Mouse (Mus musculus) liver, embryonic 11.5 days (tissue): ENCODE results near the gene H1foo. TPM values are rescaled to one million over a fixed set of nuclear protein-coding genes. Genes with fewer than 3 reads are reported as not detected.
A peak's percentile ranks its signal among the peaks of the same experiment; 100 is the strongest.

Experiments used
- ATAC-seq: fragments of 200-750 bp; cut with Nextera tagmentation; replicated peaks from 2 replicates; pipeline ENCODE4 v1.8.0; 2017; ENCODE audit warnings: moderate number of reproducible peaks, mild to moderate bottlenecking, moderate TSS enrichment, moderate library complexity; ENCODE audit not compliant: low FRiP score
- DNase-seq: peaks from one replicate; pipeline ENCODE4 v3.0.0-alpha.2; 2017; ENCODE audit warnings: low spot score
- H3K27ac ChIP-seq: fragments of 300-500 bp; sonication (generic); 2 replicates; pipeline ENCODE4 v1.5.1; 2014; ENCODE audit warnings: mild to moderate bottlenecking, low read depth, low read length, control low read depth
- H3K27me3 ChIP-seq: fragments of 300-500 bp; sonication (generic); replicated peaks from 2 replicates; pipeline ENCODE4 v1.6.1; 2014; ENCODE audit warnings: low read length, mixed read lengths; ENCODE audit not compliant: control insufficient read depth, insufficient read depth
- H3K36me3 ChIP-seq: fragments of 300-500 bp; sonication (generic); 2 replicates; pipeline ENCODE4 v1.6.1; 2014; ENCODE audit warnings: mild to moderate bottlenecking, low read length, moderate library complexity, mixed read lengths; ENCODE audit not compliant: control insufficient read depth, insufficient read depth
- H3K4me1 ChIP-seq: fragments of 300-500 bp; sonication (generic); replicated peaks from 2 replicates; pipeline ENCODE4 v1.6.1; 2014; ENCODE audit warnings: low read length, mixed read lengths; ENCODE audit not compliant: control insufficient read depth, insufficient read depth
- H3K4me2 ChIP-seq: fragments of 300-500 bp; sonication (generic); 2 replicates; pipeline ENCODE4 v1.6.1; 2014; ENCODE audit warnings: mild to moderate bottlenecking, control low read depth, moderate library complexity
- H3K4me3 ChIP-seq: fragments of 300-500 bp; sonication (generic); 2 replicates; pipeline ENCODE4 v1.5.1; 2014; ENCODE audit warnings: low read depth, low read length, control low read depth
- H3K9ac ChIP-seq: fragments of 300-500 bp; sonication (generic); 2 replicates; pipeline ENCODE4 v1.6.1; 2014; ENCODE audit warnings: low read depth, low read length, control low read depth
- H3K9me3 ChIP-seq: fragments of 300-500 bp; sonication (generic); 2 replicates; pipeline ENCODE4 v1.6.1; 2016; ENCODE audit warnings: low read length, inconsistent platforms, mixed read lengths; ENCODE audit not compliant: control insufficient read depth
- WGBS: fragments of 180-500 bp; shearing (Covaris S2); extraction: QIAGEN DNeasy Blood & Tissue Kit; methylation state at CpG from one replicate; pipeline ENCODE4 v1.1.7; 2014; 5-methylcytosine and 5-hydroxymethylcytosine counted together
- polyA plus RNA-seq: library from polyadenylated mRNA; unstranded; fragments of >200 nt; fragmentation: Nextera tagmentation; extraction: Ambion mirVana; gene quantifications from 2 replicates; pipeline ENCODE4 v1.2.1, GENCODE M21; 2014

H1foo gene
- polyA plus RNA-seq, 1 experiment from 2014 or later = not detected

GRCm38 (mm10) chr6:115960322-115960721 lies 15.6 kb downstream of the H1foo start:
- no peak overlapping the region for H3K4me3 ChIP-seq

DNA sequence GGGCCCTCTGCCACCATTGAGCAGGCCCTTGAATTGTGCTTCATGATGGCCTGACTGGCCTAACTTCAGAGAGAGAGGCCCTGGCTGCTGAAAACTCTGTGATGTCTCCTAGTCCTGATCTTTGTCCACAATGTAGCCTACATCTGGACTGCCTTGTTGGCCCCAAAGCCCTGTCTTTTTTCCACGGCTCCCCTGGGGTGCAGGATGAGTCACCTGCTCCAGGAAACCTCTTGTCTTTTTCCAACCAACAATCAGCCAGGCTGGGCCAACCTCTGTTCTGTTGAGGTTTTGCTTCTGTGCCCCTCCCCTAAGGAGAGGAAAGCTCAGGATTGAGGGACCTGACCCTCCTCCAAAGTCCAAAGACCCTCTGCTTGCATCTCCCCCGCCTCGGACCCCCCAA lies 17.0 kb downstream of the H1foo start:
- Histone ChIP-seq H3K27ac (no peak overlapping the region), H3K4me1 (peaks cover 9% of the 10 kb centered on the region), H3K4me3 (no peak overlapping the region), H3K27me3 (no peaks in the 10 kb centered on the region), H3K9me3 (no peaks in the 10 kb centered on the region), H3K9ac (no peak overlapping the region), H3K36me3 (peaks cover 6% of the 10 kb centered on the region; the same call in 1 of the 2 replicates), H3K4me2 (no peak overlapping the region)
- no peak for ATAC-seq
- DNase-seq = no peak
- WGBS = 84% methylated on average over 3 of the region's 3 CpGs

More at GRCm38 (mm10) chr6:115960322-115960721, 15.6 kb downstream of the H1foo start:
- ATAC-seq = no peak
- no peak overlapping the region for H3K27ac ChIP-seq
- H3K9ac ChIP-seq = no peak overlapping the region
- no peaks in the 10 kb centered on the region for H3K27me3 ChIP-seq
- DNase-seq = no peak
- H3K4me2 ChIP-seq = no peak overlapping the region
- H3K4me1 ChIP-seq = peaks cover 9% of the 10 kb centered on the region
- no peaks in the 10 kb centered on the region for H3K9me3 ChIP-seq
- H3K36me3 ChIP-seq = peaks cover 3% of the 10 kb centered on the region; the same call in 1 of the 2 replicates
- WGBS = 93% methylated on average over 19 of the region's 19 CpGs

GRCm38 (mm10) chr6:115962439-115963085 lies 17.8 kb downstream of the H1foo start:
- no peak for ATAC-seq
- Histone ChIP-seq H3K27ac (no peak overlapping the region), H3K36me3 (peaks cover 8% of the 10 kb centered on the region), H3K9ac (no peak overlapping the region), H3K4me1 (peaks cover 2% of the 10 kb centered on the region; the same call in 1 of the 2 replicates), H3K9me3 (no peaks in the 10 kb centered on the region), H3K27me3 (no peaks in the 10 kb centered on the region), H3K4me3 (no peak overlapping the region), H3K4me2 (no peak overlapping the region)
- no peak for DNase-seq
- 56% methylated on average over 23 of the region's 23 CpGs for WGBS

GRCm38 (mm10) chr6:115963656-115964055 lies 18.9 kb downstream of the H1foo start:
- Histone ChIP-seq H3K4me3 (no peak overlapping the region), H3K9ac (no peak overlapping the region), H3K9me3 (no peaks in the 10 kb centered on the region), H3K4me1 (no peaks in the 10 kb centered on the region; the same call in 1 of the 2 replicates), H3K36me3 (peaks cover 7% of the 10 kb centered on the region), H3K27ac (no peak overlapping the region), H3K27me3 (no peaks in the 10 kb centered on the region), H3K4me2 (no peak overlapping the region)
- 80% methylated on average over 9 of the region's 9 CpGs for WGBS
- ATAC-seq = no peak
- DNase-seq = no peak

GRCm38 (mm10) chr6:115966227-115966966 lies 21.7 kb downstream of the H1foo start:
- H3K4me2 ChIP-seq = no peak overlapping the region
- no peak for DNase-seq
- no peaks in the 10 kb centered on the region for H3K27me3 ChIP-seq
- H3K9ac ChIP-seq = no peak overlapping the region
- H3K36me3 ChIP-seq = peaks cover 6% of the 10 kb centered on the region
- H3K4me3 ChIP-seq = no peak overlapping the region
- no peak for ATAC-seq
- 90% methylated on average over 19 of the region's 19 CpGs for WGBS
- no peak overlapping the region for H3K27ac ChIP-seq
- H3K9me3 ChIP-seq = no peaks in the 10 kb centered on the region
- H3K4me1 ChIP-seq = peaks cover under 1% of the 10 kb centered on the region; the same call in 1 of the 2 replicates

GRCm38 (mm10) chr6:115967291-115967880 lies 22.6 kb downstream of the H1foo start:
- Histone ChIP-seq H3K9me3 (no peaks in the 10 kb centered on the region), H3K36me3 (peaks cover 6% of the 10 kb centered on the region), H3K27ac (no peak overlapping the region), H3K4me3 (no peak overlapping the region), H3K9ac (no peak overlapping the region), H3K4me2 (no peak overlapping the region), H3K27me3 (no peaks in the 10 kb centered on the region), H3K4me1 (peaks cover 7% of the 10 kb centered on the region)
- ATAC-seq (no peak), DNase-seq (no peak)
- WGBS = 92% methylated on average over 15 of the region's 15 CpGs

DNA sequence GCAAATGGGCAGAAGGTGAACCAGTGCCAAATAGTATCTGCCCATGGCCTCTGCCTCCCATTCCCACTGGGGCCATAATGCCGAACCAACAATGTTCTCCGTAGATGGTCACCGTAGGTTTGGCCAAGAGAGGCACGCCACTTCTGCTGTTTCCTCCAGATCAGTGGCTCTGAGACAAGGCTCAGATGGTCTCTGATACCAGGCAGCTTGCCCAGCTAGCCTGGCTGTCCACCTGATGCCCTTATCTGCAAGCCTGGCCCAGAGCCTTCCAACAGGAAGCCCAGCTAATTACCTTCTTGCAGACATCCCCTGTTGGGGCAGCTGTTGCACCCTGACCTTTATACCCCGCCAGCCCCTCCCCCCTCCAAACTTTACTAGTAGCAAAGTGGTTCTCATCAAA lies 23.3 kb downstream of the H1foo start:
- WGBS = 73% methylated on average over 5 of the region's 5 CpGs
- no peak for ATAC-seq

DNA sequence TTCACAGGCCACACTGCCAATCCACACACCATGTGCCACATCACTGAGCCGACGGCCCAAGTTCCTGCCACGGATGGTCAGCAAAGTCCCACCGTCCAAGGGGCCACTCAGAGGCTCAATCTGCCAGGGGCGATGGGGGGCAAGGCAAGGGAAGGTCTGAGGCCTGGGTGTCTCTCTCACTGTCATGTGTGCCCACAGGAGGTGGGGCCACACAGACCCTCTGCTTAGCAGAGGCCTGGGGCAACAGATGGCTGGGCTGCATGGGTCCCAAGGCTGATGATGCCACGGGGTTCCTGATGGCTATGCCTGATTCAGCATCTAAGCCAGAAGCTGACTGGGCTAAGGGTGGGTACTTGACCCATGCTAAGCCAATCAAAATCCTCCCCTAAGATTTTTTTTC lies 24.0 kb downstream of the H1foo start:
- H3K4me2 ChIP-seq = no peak overlapping the region
- H3K4me3 ChIP-seq = no peak overlapping the region
- H3K27me3 ChIP-seq = no peaks in the 10 kb centered on the region
- H3K36me3 ChIP-seq = peaks cover 6% of the 10 kb centered on the region
- no peak overlapping the region for H3K9ac ChIP-seq
- DNase-seq (no peak), ATAC-seq (0 out of 2 replicates have a peak, but pooled peaks have one; percentile 19)
- peaks cover 16% of the 10 kb centered on the region for H3K4me1 ChIP-seq
- 79% methylated on average over 6 of the region's 6 CpGs for WGBS
- H3K9me3 ChIP-seq = no peaks in the 10 kb centered on the region
- no peak overlapping the region for H3K27ac ChIP-seq

More for the DNA sequence above, 23.3 kb downstream of the H1foo start:
- Histone ChIP-seq H3K36me3 (peaks cover 6% of the 10 kb centered on the region), H3K27ac (no peak overlapping the region), H3K27me3 (no peaks in the 10 kb centered on the region), H3K4me2 (no peak overlapping the region), H3K9ac (no peak overlapping the region), H3K9me3 (no peaks in the 10 kb centered on the region), H3K4me3 (no peak overlapping the region), H3K4me1 (peaks cover 14% of the 10 kb centered on the region)
- DNase-seq = no peak
